Comparison of ENCODE assay signal across 9 mouse cellular contexts in genomic region chr11:28692263-28693194, GRCm38 (mm10).
DNase-seq lines count a peak whose midpoint lies in the region; ATAC-seq and TF ChIP-seq lines count a peak whose summit lies in the region.
"Had no signal": no experiment of that assay in that cellular context is flagged by ENCODE, and none has a peak within 500 bp of the region (broad histone marks: within the 10 kb centered on the region; RNA-seq: fewer than 3 reads in every experiment).

No protein-coding gene starts in this region.

- no peak for TF ChIP-seq CTCF in kidney, adult 2 months (conservative IDR thresholded peaks at IDR 0.05; ENCODE audit: insufficient read depth, insufficient read length, low read depth, low read length)
- no peak for TF ChIP-seq CTCF in gastrocnemius, adult 2 months (IDR thresholded peaks at IDR 0.05)

- H3K9me3 ChIP-seq in kidney, embryonic 14.5 days (ENCODE audit: control insufficient read depth, low read length) = no peaks in the 10 kb centered on the region
- H3K9me3 ChIP-seq in neural tube, embryonic 11.5 days (ENCODE audit: control insufficient read depth, low read length) = no peaks in the 10 kb centered on the region
- H3K9me3 ChIP-seq: neural tube, embryonic 12.5 days had no signal

- no peak overlapping the region for H3K4me3 ChIP-seq in kidney, embryonic 14.5 days (ENCODE audit: low read length)
- H3K4me3 ChIP-seq in kidney, adult 2 months (ENCODE audit: insufficient read depth, low read depth, low read length) = no peak overlapping the region
- no peak overlapping the region for H3K4me3 ChIP-seq in gastrocnemius, adult 2 months
- H3K4me3 ChIP-seq in neural tube, embryonic 11.5 days (ENCODE audit: low read depth, low read length) = no peak overlapping the region
- H3K4me3 ChIP-seq: neural tube, embryonic 12.5 days had no signal

- TF ChIP-seq POLR2A in kidney, adult 2 months (IDR thresholded peaks at IDR 0.05; ENCODE audit: low read depth, low read length) = no peak

- 0 out of 2 replicates have a peak, but pooled peaks cover 4% of the 10 kb centered on the region for H3K4me1 ChIP-seq in kidney, embryonic 14.5 days (ENCODE audit: control insufficient read depth, insufficient read depth, low read length)
- H3K4me1 ChIP-seq in kidney, adult 2 months (ENCODE audit: control insufficient read depth, insufficient read depth, low read length) = no peaks in the 10 kb centered on the region
- H3K4me1 ChIP-seq in neural tube, embryonic 11.5 days (ENCODE audit: control insufficient read depth, insufficient read depth, low read length) = no peaks in the 10 kb centered on the region

- ATAC-seq in kidney, embryonic 14.5 days (ENCODE audit: low FRiP score, low TSS enrichment) = peak; percentile 82
- no peak for ATAC-seq in neural tube, embryonic 11.5 days (ENCODE audit: insufficient read depth, low FRiP score, low TSS enrichment)
- no peak for ATAC-seq in granulocyte monocyte progenitor cell, adult 5-6 weeks (replicated peaks; ENCODE audit: poor library complexity, severe bottlenecking)

- intact Hi-C loops in gastrocnemius, adult 2 months (cut with DNase I) = no loop called here

- H3K9ac ChIP-seq in kidney, embryonic 14.5 days (ENCODE audit: low read depth, low read length) = no peak overlapping the region
- H3K9ac ChIP-seq in neural tube, embryonic 11.5 days (ENCODE audit: low read length) = no peak overlapping the region
- H3K9ac ChIP-seq: neural tube, embryonic 12.5 days had no signal

- no peak for DNase-seq in kidney, adult 2 months
- DNase-seq in embryo, embryonic 10 days (ENCODE audit: low spot score) = peak; percentile 76
- DNase-seq in gastrocnemius, adult 2 months = peak; percentile 26
- peak; percentile 33 for DNase-seq in hindlimb bud, embryonic 11.5 days (ENCODE audit: extremely low spot score, low read depth, low spot score)
- DNase-seq in neural tube, embryonic 11.5 days (ENCODE audit: low spot score) = peak; percentile 49
- no peak for DNase-seq in spleen, postnatal 14 days (ENCODE audit: low spot score in 2 of 2)

- H3K4me2 ChIP-seq in kidney, embryonic 14.5 days (replicated peaks; ENCODE audit: low read depth, low read length) = no peak overlapping the region
- H3K4me2 ChIP-seq in neural tube, embryonic 11.5 days (ENCODE audit: low read depth) = no peak overlapping the region
- H3K4me2 ChIP-seq: neural tube, embryonic 12.5 days had no signal

- no peaks in the 10 kb centered on the region for H3K36me3 ChIP-seq in kidney, embryonic 14.5 days (ENCODE audit: control insufficient read depth, insufficient read depth, low read length)
- no peaks in the 10 kb centered on the region for H3K36me3 ChIP-seq in kidney, adult 2 months (ENCODE audit: control insufficient read depth, insufficient read depth, low read length)
- H3K36me3 ChIP-seq in neural tube, embryonic 11.5 days (ENCODE audit: control insufficient read depth, insufficient read depth, low read length) = no peaks in the 10 kb centered on the region
- H3K36me3 ChIP-seq: neural tube, embryonic 12.5 days had no signal

- H3K27me3 ChIP-seq in kidney, embryonic 14.5 days (ENCODE audit: control insufficient read depth, insufficient read depth, low read length) = no peaks in the 10 kb centered on the region
- no peaks in the 10 kb centered on the region for H3K27me3 ChIP-seq in kidney, adult 2 months (replicated peaks; ENCODE audit: control insufficient read depth, insufficient read depth, low read length)
- no peaks in the 10 kb centered on the region for H3K27me3 ChIP-seq in neural tube, embryonic 11.5 days (ENCODE audit: control insufficient read depth, insufficient read depth, low read length)
- H3K27me3 ChIP-seq: neural tube, embryonic 12.5 days had no signal

- no peak overlapping the region for H3K27ac ChIP-seq in kidney, embryonic 14.5 days (ENCODE audit: low read depth, low read length)
- H3K27ac ChIP-seq in kidney, adult 2 months (ENCODE audit: insufficient read depth, low read depth, low read length) = no peak overlapping the region
- H3K27ac ChIP-seq in gastrocnemius, adult 2 months = no peak overlapping the region
- no peak overlapping the region for H3K27ac ChIP-seq in neural tube, embryonic 11.5 days (ENCODE audit: low read depth, low read length)
- H3K27ac ChIP-seq: neural tube, embryonic 12.5 days had no signal

- 2% methylated on average over 3 of the region's 3 CpGs for WGBS in kidney, embryonic 14.5 days
- WGBS in kidney, adult 2 months = 28% methylated on average over 3 of the region's 3 CpGs
- 33% methylated on average over 3 of the region's 3 CpGs for WGBS in neural tube, embryonic 11.5 days

Comparison
In these comparisons a context has a peak if more than half of its experiments do, and no peak if none do; other contexts are left out.
1. DNase-seq: peak in embryo, embryonic 10 days (single experiment), gastrocnemius, adult 2 months (single experiment), hindlimb bud, embryonic 11.5 days (single experiment) and neural tube, embryonic 11.5 days (single experiment); none in kidney, adult 2 months (single experiment) and spleen, postnatal 14 days (0 of 2).